Mouse (Mus musculus) intestine, postnatal 0 days (tissue): Measurements from ENCODE around the gene Zfp326. TPM values are rescaled to one million over a fixed set of nuclear protein-coding genes. Genes with fewer than 3 reads are reported as not detected.

Experiments
- ATAC-seq: fragments of 200-750 bp; cut with Nextera tagmentation; 2 replicates; pipeline ENCODE4 v1.8.0; 2017; ENCODE audit warnings: mild to moderate bottlenecking, moderate TSS enrichment, moderate library complexity
- H3K27ac ChIP-seq: fragments of 300-500 bp; sonication (generic); 2 replicates; pipeline ENCODE4 v1.5.1; 2014; ENCODE audit warnings: mild to moderate bottlenecking, low read depth, low read length, moderate library complexity
- H3K27me3 ChIP-seq: fragments of 300-500 bp; sonication (generic); replicated peaks from 2 replicates; pipeline ENCODE4 v1.6.1; 2014; ENCODE audit warnings: low read length, mixed read lengths; ENCODE audit not compliant: control insufficient read depth, insufficient read depth
- H3K36me3 ChIP-seq: fragments of 300-500 bp; sonication (generic); 2 replicates; pipeline ENCODE4 v1.6.1; 2014; ENCODE audit warnings: mild to moderate bottlenecking, moderate library complexity; ENCODE audit not compliant: control insufficient read depth, insufficient read depth
- H3K4me1 ChIP-seq: fragments of 300-500 bp; sonication (generic); replicated peaks from 2 replicates; pipeline ENCODE4 v1.6.1; 2014; ENCODE audit warnings: antibody characterized with exemption, low read length, mixed read lengths; ENCODE audit not compliant: control insufficient read depth, insufficient read depth
- H3K4me2 ChIP-seq: fragments of 300-500 bp; sonication (generic); replicated peaks from 2 replicates; pipeline ENCODE4 v1.6.1; 2014; ENCODE audit warnings: low read depth, mild to moderate bottlenecking, moderate library complexity
- H3K4me3 ChIP-seq: fragments of 300-500 bp; sonication (generic); 2 replicates; pipeline ENCODE4 v1.5.1; 2014; ENCODE audit warnings: low read depth, low read length
- H3K9ac ChIP-seq: fragments of 300-500 bp; sonication (generic); 2 replicates; pipeline ENCODE4 v1.6.1; 2014; ENCODE audit warnings: mild to moderate bottlenecking, low read depth, low read length
- H3K9me3 ChIP-seq: fragments of 300-500 bp; sonication (generic); 2 replicates; pipeline ENCODE4 v1.6.1; 2016; ENCODE audit warnings: mixed run types; ENCODE audit not compliant: control insufficient read depth
- CTCF ChIP-seq: sonication (generic); IDR thresholded peaks from 2 replicates; pipeline ENCODE4 v1.5.1; 2016; ENCODE audit warnings: low read depth, mild to moderate bottlenecking, control low read depth, antibody characterized with exemption, moderate library complexity
- WGBS: fragments of 180-500 bp; shearing (Covaris S2); extraction: QIAGEN DNeasy Blood & Tissue Kit; methylation state at CpG from one replicate; pipeline ENCODE4 v1.1.7; 2014; 5-methylcytosine and 5-hydroxymethylcytosine counted together
- polyA plus RNA-seq: library from polyadenylated mRNA; unstranded; fragments of >200 nt; fragmentation: Nextera tagmentation; extraction: Ambion mirVana; gene quantifications from 2 replicates; pipeline ENCODE4 v1.2.1, GENCODE M21; 2015

The Zfp326 gene
- polyA plus RNA-seq, 1 experiment from 2014 or later: 19.9 TPM

DNA sequence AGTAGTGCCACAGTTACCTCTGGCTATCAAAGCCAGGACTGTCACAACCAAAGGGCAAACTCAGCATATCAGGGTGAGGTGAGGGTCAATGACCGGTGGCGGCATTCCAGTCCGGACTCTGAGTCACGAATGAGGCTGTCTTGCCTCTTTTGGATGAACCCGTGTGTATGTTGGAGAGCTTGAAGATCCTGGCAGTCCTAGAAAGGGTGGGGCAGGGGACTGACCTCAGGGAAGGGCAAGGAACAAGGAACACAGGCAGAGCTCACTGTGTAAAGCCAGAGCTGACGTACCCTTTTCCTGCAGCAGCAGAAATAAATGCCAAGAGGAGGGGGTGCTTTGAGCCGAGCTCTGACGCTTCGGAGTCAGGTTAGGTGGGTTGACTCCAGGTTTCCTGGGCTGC, 40.4 kb upstream of the Zfp326 start:
- 0 out of 2 replicates have a peak overlapping the region, but pooled peaks have one; percentile 3 for H3K4me2 ChIP-seq
- no peaks in the 10 kb centered on the region; the same call in 1 of the 2 replicates for H3K4me1 ChIP-seq
- H3K27me3 ChIP-seq: no peaks in the 10 kb centered on the region
- H3K9ac ChIP-seq: no peak overlapping the region
- TF ChIP-seq CTCF: no peak
- 36% methylated on average over 9 of the region's 9 CpGs for WGBS
- no peak overlapping the region for H3K27ac ChIP-seq
- ATAC-seq: peak; percentile 92
- no peaks in the 10 kb centered on the region for H3K9me3 ChIP-seq
- H3K4me3 ChIP-seq: no peak overlapping the region
- H3K36me3 ChIP-seq: no peaks in the 10 kb centered on the region

DNA sequence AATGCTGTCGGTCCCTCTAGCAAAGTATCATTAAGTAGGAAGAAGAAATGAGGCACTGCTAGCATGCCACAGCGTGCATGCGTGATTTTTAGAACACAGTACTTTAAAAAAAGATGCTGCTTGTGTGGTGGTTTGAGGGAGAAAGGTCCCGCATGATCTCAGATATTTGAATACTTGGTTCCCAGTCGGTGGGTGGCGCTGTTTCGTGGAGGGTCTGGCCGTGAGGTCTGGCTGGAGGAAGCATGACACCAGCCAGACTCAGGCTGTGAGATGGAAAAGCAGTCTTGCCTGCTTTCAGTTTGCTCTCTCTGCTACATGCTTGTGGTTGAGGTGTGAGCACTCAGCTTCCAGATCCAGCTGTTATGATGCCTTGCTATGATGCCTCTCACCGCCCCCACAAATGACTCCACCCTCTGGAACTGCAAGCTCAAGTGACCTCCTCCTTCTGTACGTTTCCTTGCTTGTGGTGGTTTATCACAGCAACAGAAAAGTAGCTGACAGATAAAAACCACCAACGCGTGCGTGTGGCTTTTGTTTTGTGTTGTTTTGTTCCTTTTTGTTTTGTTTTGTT, 36.5 kb upstream of the Zfp326 start:
- H3K27ac ChIP-seq: no peak overlapping the region
- H3K4me1 ChIP-seq: no peaks in the 10 kb centered on the region; the same call in 1 of the 2 replicates
- no peak for ATAC-seq
- H3K4me3 ChIP-seq: no peak overlapping the region
- 0 out of 2 replicates have a peak, but pooled peaks have one; percentile 8 for TF ChIP-seq CTCF
- H3K36me3 ChIP-seq: no peaks in the 10 kb centered on the region
- H3K9ac ChIP-seq: no peak overlapping the region
- no peaks in the 10 kb centered on the region for H3K9me3 ChIP-seq
- H3K27me3 ChIP-seq: no peaks in the 10 kb centered on the region
- no peak overlapping the region for H3K4me2 ChIP-seq
- WGBS: 70% methylated on average over 13 of the region's 13 CpGs

DNA sequence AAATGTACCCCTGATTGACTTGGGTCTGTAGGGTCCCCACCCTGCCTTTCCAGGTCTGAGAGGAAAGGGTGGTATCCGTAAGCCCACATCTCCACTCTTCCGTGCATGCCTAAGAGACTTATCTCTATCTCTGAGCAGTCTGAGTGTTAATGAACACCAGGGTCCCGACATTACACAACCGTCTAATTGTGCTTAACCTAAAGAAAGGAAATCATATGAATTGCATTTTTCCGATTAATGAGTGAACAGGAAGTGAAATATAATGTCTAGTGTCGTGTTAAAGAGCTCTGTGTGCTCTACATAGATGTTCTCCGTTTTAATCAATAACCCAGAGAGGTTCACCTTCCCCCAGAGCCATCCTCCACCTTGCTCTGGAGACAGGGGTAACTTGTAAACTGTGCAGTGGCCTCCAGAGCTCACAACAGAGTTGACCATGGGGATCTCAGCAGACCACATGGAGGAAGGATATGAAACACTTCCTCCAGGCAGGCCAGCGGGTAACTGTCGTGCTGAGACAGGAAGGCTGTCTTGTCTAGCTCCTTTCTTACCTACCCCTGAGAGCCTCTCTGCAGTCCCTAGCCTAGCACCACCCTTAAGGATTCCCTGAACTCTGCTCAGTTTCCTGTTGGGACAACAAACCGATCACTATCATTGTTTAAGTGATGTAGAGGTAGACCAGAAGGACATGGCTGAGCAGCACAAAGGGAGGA, 32.2 kb upstream of the Zfp326 start:
- Histone ChIP-seq H3K27ac (no peak overlapping the region), H3K4me3 (no peak overlapping the region), H3K27me3 (no peaks in the 10 kb centered on the region), H3K9me3 (no peaks in the 10 kb centered on the region), H3K4me2 (no peak overlapping the region), H3K36me3 (no peaks in the 10 kb centered on the region), H3K9ac (no peak overlapping the region), H3K4me1 (no peaks in the 10 kb centered on the region)
- TF ChIP-seq CTCF: no peak
- WGBS: 70% methylated on average over 10 of the region's 10 CpGs
- ATAC-seq: no peak

DNA sequence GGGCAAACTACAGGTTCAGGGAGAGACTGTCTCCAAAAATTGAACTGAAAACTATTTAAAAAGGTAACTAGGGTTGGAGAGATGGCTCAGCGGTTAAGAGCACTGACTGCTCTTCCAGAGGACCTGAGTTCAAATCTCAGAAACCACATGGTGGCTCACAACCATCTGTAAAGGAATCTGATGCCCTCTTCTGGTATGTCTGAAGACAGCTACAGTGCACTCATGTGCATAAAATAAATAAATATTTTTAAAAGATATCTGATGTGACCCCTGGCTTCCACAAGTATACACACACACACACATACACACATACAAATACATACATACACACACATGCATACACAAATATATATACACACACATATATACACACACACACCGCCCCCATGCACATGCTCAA, 31.3 kb upstream of the Zfp326 start:
- no peak overlapping the region for H3K27ac ChIP-seq
- ATAC-seq: no peak
- 95% methylated on average over 2 of the region's 2 CpGs for WGBS
- no peaks in the 10 kb centered on the region for H3K9me3 ChIP-seq
- peak; percentile 40 for TF ChIP-seq CTCF
- H3K27me3 ChIP-seq: no peaks in the 10 kb centered on the region
- no peak overlapping the region for H3K4me3 ChIP-seq
- H3K36me3 ChIP-seq: no peaks in the 10 kb centered on the region
- H3K4me1 ChIP-seq: no peaks in the 10 kb centered on the region
- H3K9ac ChIP-seq: no peak overlapping the region
- no peak overlapping the region for H3K4me2 ChIP-seq

DNA sequence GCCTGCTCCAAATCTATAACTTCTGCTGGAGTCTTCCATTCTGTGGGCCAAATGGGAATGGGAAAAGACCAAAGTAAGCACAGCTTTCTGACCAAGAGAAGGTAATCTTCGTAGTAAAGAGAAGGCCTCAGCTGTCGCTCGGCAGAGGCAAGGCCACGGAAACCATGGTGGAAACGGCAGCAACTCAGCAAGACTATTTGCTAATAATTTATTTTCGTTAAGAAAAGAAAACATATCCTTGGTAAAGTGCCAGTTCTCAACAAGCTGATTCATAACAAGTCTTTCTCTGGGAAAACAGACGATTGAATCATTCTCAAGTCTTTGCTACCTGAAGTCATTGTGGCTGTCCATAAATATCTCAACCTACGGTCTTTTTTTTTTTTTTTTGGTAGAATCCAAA, 28.6 kb upstream of the Zfp326 start:
- 82% methylated on average over 8 of the region's 8 CpGs for WGBS
- no peak overlapping the region for H3K4me2 ChIP-seq
- H3K27ac ChIP-seq: no peak overlapping the region
- H3K27me3 ChIP-seq: no peaks in the 10 kb centered on the region
- H3K9me3 ChIP-seq: no peaks in the 10 kb centered on the region
- ATAC-seq: no peak
- no peak overlapping the region for H3K9ac ChIP-seq
- H3K4me1 ChIP-seq: no peaks in the 10 kb centered on the region
- TF ChIP-seq CTCF: no peak
- H3K36me3 ChIP-seq: no peaks in the 10 kb centered on the region
- no peak overlapping the region for H3K4me3 ChIP-seq

DNA sequence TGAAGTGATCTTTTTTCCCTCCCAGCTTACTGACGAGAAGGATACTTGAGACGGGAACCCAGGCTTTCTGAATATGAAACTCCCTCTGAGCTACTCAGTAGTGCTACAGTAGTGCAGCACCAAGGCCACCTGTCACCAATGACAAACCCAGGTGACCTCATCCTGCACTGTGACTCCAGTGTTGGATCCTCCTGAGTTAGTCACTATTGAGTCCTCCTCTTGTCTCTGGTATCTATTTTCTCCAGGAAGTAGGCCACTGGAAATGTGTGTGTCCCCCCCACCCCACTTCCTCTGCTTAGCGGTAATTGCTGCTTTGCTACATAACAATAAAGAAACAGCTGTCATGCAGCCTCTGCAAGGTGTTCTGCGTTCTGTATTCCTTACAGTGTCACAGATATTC, 27.1 kb upstream of the Zfp326 start:
- no peak overlapping the region for H3K9ac ChIP-seq
- H3K4me1 ChIP-seq: no peaks in the 10 kb centered on the region
- H3K27me3 ChIP-seq: no peaks in the 10 kb centered on the region
- no peak for TF ChIP-seq CTCF
- H3K4me3 ChIP-seq: no peak overlapping the region
- no peak overlapping the region for H3K4me2 ChIP-seq
- 68% methylated on average over 4 of the region's 4 CpGs for WGBS
- H3K27ac ChIP-seq: no peak overlapping the region
- no peaks in the 10 kb centered on the region for H3K36me3 ChIP-seq
- ATAC-seq: no peak
- no peaks in the 10 kb centered on the region for H3K9me3 ChIP-seq
